Mouse (Mus musculus): ENCODE results near the gene Igsf11. TPM values are rescaled to one million over a fixed set of nuclear protein-coding genes. Genes with fewer than 3 reads are reported as not detected.

Gene Igsf11
- polyA plus RNA-seq, 1 experiment from 2014 or later: 2.0 TPM

DNA sequence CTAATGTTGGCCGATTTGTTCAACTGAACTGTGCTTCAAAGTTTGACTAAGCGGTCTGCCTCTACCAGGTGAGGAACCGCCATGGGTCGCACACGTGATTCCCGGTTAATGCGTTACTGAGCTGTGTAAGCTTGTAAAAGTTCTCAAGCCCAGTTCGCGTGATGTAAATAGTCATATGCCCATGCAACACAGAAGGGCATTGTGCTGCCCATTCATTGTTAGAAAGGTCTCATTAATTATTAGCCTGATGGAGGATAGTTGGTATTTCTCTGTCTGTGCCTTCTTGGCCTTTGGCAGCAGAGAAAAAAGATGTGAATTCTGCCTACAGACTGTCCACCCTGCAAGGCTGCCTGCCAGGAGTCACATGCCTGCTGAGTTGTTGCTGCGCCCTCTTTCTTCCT is 53.1 kb downstream of the Igsf11 start:
- H3K4me3 ChIP-seq (ENCODE audit: low read depth, low read length): no peak overlapping the region
- H3K9me3 ChIP-seq (ENCODE audit: control insufficient read depth, low read length): no peaks in the 10 kb centered on the region
- peaks cover 32% of the 10 kb centered on the region for H3K4me1 ChIP-seq (ENCODE audit: control insufficient read depth, insufficient read depth, low read length)
- 87% methylated on average over 10 of the region's 10 CpGs for WGBS
- no peak overlapping the region for H3K9ac ChIP-seq (ENCODE audit: low read length)
- no peak overlapping the region for H3K27ac ChIP-seq (ENCODE audit: low read depth, low read length)
- ATAC-seq (ENCODE audit: low FRiP score): no peak
- DNase-seq (ENCODE audit: low spot score, missing footprints): no peak
- no peaks in the 10 kb centered on the region for H3K27me3 ChIP-seq (ENCODE audit: control insufficient read depth, insufficient read depth, low read length)
- H3K36me3 ChIP-seq (ENCODE audit: control insufficient read depth, insufficient read depth, low read length): no peaks in the 10 kb centered on the region
- H3K4me2 ChIP-seq: no peak overlapping the region

- Histone ChIP-seq H3K4me3 (ENCODE audit: low read depth, low read length) (no peak overlapping the region), H3K4me2 (no peak overlapping the region), H3K27me3 (ENCODE audit: control insufficient read depth, insufficient read depth, low read length) (no peaks in the 10 kb centered on the region), H3K36me3 (ENCODE audit: control insufficient read depth, insufficient read depth, low read length) (no peaks in the 10 kb centered on the region), H3K9ac (ENCODE audit: low read length) (no peak overlapping the region), H3K4me1 (ENCODE audit: control insufficient read depth, insufficient read depth, low read length) (peaks cover 27% of the 10 kb centered on the region), H3K9me3 (ENCODE audit: control insufficient read depth, low read length) (no peaks in the 10 kb centered on the region), H3K27ac (ENCODE audit: low read depth, low read length) (no peak overlapping the region)
- WGBS: 83% methylated on average over 7 of the region's 7 CpGs
- ATAC-seq (ENCODE audit: low FRiP score): no peak
- DNase-seq (ENCODE audit: low spot score, missing footprints): no peak
These were observed 54.0 kb downstream of the Igsf11 start for GRCm38 (mm10) chr16:38946453-38946852.

GRCm38 (mm10) chr16:38947141-38947879 is 54.8 kb downstream of the Igsf11 start:
- ATAC-seq (ENCODE audit: low FRiP score) (peak; percentile 90), DNase-seq (ENCODE audit: low spot score, missing footprints) (peak; percentile 87)
- no peaks in the 10 kb centered on the region for H3K36me3 ChIP-seq (ENCODE audit: control insufficient read depth, insufficient read depth, low read length)
- no peaks in the 10 kb centered on the region for H3K9me3 ChIP-seq (ENCODE audit: control insufficient read depth, low read length)
- peaks cover 27% of the 10 kb centered on the region for H3K4me1 ChIP-seq (ENCODE audit: control insufficient read depth, insufficient read depth, low read length)
- no peak overlapping the region for H3K4me3 ChIP-seq (ENCODE audit: low read depth, low read length)
- H3K9ac ChIP-seq (ENCODE audit: low read length): no peak overlapping the region
- 57% methylated on average over 7 of the region's 7 CpGs for WGBS
- H3K27me3 ChIP-seq (ENCODE audit: control insufficient read depth, insufficient read depth, low read length): no peaks in the 10 kb centered on the region
- peak overlapping the region; percentile 44; the same call in 1 of the 2 replicates for H3K27ac ChIP-seq (ENCODE audit: low read depth, low read length)
- H3K4me2 ChIP-seq: no peak overlapping the region

GRCm38 (mm10) chr16:38948441-38948840 is 56.0 kb downstream of the Igsf11 start:
- DNase-seq (ENCODE audit: low spot score, missing footprints) (no peak), ATAC-seq (ENCODE audit: low FRiP score) (no peak)
- H3K4me3 ChIP-seq (ENCODE audit: low read depth, low read length): no peak overlapping the region
- WGBS: 86% methylated on average over 5 of the region's 5 CpGs
- H3K9ac ChIP-seq (ENCODE audit: low read length): no peak overlapping the region
- no peak overlapping the region for H3K27ac ChIP-seq (ENCODE audit: low read depth, low read length)
- peaks cover 27% of the 10 kb centered on the region for H3K4me1 ChIP-seq (ENCODE audit: control insufficient read depth, insufficient read depth, low read length)
- H3K27me3 ChIP-seq (ENCODE audit: control insufficient read depth, insufficient read depth, low read length): no peaks in the 10 kb centered on the region
- H3K4me2 ChIP-seq: no peak overlapping the region
- H3K9me3 ChIP-seq (ENCODE audit: control insufficient read depth, low read length): no peaks in the 10 kb centered on the region
- no peaks in the 10 kb centered on the region for H3K36me3 ChIP-seq (ENCODE audit: control insufficient read depth, insufficient read depth, low read length)

DNA sequence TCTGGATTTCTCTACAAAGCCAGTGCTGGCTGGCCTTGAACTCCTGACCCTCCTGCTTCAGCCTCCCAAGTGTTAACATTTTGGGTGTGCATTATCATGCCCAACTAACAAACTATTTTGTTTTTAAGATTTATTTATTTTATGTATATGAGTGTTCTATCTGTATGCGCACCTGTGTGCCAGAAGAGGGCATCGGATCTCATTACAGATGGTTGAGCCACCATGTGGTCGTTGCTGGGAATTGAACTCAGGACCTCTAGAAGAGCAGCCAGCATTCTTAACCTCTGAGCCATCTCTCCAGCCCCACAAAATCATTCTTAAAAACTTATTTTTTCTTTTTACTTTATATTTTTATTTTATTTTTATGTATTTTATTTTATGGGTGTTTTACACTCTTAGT is 60.4 kb downstream of the Igsf11 start:
- Histone ChIP-seq H3K27me3 (ENCODE audit: control insufficient read depth, insufficient read depth, low read length) (no peaks in the 10 kb centered on the region), H3K27ac (ENCODE audit: low read depth, low read length) (no peak overlapping the region), H3K9me3 (ENCODE audit: control insufficient read depth, low read length) (no peaks in the 10 kb centered on the region), H3K4me2 (no peak overlapping the region), H3K36me3 (ENCODE audit: control insufficient read depth, insufficient read depth, low read length) (no peaks in the 10 kb centered on the region), H3K4me1 (ENCODE audit: control insufficient read depth, insufficient read depth, low read length) (no peaks in the 10 kb centered on the region), H3K9ac (ENCODE audit: low read length) (no peak overlapping the region), H3K4me3 (ENCODE audit: low read depth, low read length) (no peak overlapping the region)
- no peak for DNase-seq (ENCODE audit: low spot score, missing footprints)
- no peak for ATAC-seq (ENCODE audit: low FRiP score)
- WGBS: 92% methylated on average over 3 of the region's 3 CpGs

DNA sequence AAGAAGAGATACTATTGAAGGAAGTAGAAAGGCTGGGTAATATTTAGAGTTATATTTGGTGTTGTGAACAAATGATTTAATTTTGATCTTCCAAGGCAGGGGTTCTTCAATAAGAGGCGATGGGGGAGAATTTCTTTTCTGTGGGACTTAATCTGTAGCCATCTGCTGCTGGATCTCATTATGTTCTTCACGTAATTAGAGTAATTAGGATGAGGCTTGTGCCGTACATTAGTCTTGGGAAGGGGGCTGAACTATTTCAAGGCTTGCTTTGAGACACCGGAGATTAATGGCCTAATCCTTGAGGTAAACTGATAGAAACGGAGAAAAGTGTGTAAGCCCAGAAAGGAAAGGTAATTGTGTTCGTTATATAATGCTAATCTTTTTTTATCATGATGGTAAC is 61.4 kb downstream of the Igsf11 start:
- Histone ChIP-seq H3K9ac (ENCODE audit: low read length) (no peak overlapping the region), H3K4me2 (no peak overlapping the region), H3K9me3 (ENCODE audit: control insufficient read depth, low read length) (no peaks in the 10 kb centered on the region), H3K36me3 (ENCODE audit: control insufficient read depth, insufficient read depth, low read length) (no peaks in the 10 kb centered on the region), H3K27ac (ENCODE audit: low read depth, low read length) (no peak overlapping the region), H3K4me1 (ENCODE audit: control insufficient read depth, insufficient read depth, low read length) (no peaks in the 10 kb centered on the region), H3K4me3 (ENCODE audit: low read depth, low read length) (no peak overlapping the region), H3K27me3 (ENCODE audit: control insufficient read depth, insufficient read depth, low read length) (no peaks in the 10 kb centered on the region)
- ATAC-seq (ENCODE audit: low FRiP score): no peak
- 76% methylated on average over 6 of the region's 6 CpGs for WGBS
- no peak for DNase-seq (ENCODE audit: low spot score, missing footprints)

DNA sequence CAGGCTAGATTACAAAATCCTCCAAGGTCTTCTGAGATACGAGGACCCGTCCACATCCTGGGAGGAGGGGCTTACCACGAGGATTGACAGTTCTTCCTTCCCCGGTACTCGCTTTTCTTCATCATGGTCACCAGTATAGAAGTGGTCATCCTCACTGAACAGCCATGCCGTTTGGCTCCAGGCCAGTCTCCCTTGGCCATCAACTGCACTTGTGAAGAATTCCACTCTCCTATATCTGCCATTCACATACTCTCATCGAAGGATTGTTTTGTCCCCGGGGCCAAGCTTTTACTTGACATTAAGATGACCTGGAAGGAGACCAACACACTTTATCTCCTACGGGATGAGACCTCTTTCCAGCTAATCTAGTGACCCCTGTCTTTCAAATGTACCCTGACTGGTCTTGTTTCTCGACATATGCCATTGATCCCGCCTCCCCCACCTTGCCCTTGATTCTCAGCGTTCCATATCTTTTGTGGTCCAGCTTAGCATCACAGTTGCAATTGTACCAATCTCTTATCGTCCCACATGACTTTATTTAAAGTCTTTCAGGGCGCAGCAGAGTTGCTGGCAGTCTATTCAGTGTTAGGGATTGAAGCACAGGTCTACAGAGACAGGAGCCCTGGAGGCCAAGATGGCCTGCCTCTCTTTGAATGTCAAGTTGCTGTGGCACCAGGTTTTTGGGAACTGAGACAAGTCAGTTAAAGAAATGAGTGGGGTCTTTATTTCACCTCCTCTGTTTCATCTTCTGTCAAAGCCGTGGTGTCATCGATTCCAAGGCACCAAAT is 62.2 kb downstream of the Igsf11 start:
- Histone ChIP-seq H3K4me1 (ENCODE audit: control insufficient read depth, insufficient read depth, low read length) (no peaks in the 10 kb centered on the region), H3K4me2 (no peak overlapping the region), H3K9ac (ENCODE audit: low read length) (no peak overlapping the region), H3K4me3 (ENCODE audit: low read depth, low read length) (no peak overlapping the region), H3K9me3 (ENCODE audit: control insufficient read depth, low read length) (no peaks in the 10 kb centered on the region), H3K27ac (ENCODE audit: low read depth, low read length) (no peak overlapping the region), H3K27me3 (ENCODE audit: control insufficient read depth, insufficient read depth, low read length) (no peaks in the 10 kb centered on the region), H3K36me3 (ENCODE audit: control insufficient read depth, insufficient read depth, low read length) (no peaks in the 10 kb centered on the region)
- 88% methylated on average over 16 of the region's 16 CpGs for WGBS
- no peak for DNase-seq (ENCODE audit: low spot score, missing footprints)
- ATAC-seq (ENCODE audit: low FRiP score): no peak

DNA sequence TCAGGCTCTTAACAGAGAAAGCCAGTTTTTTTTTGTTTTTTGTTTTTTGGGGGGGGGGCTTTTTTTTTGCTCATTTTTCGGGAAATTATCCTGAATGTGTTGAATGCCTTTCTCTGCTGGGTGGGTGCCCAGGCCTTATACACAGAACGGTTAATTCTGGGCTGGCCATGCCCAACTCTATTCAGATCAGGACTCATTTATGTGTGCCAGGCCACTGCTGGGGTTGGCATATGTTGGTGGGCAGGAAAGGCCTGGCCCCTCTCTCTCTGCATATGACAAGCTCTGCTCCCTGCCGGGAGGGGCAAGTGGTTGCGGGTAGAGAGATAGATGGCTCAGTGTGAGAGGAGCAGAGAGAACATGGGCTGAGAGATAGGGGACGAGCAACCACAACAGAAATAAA is 62.8 kb downstream of the Igsf11 start:
- DNase-seq (ENCODE audit: low spot score, missing footprints) (no peak), ATAC-seq (ENCODE audit: low FRiP score) (no peak)
- Histone ChIP-seq H3K36me3 (ENCODE audit: control insufficient read depth, insufficient read depth, low read length) (no peaks in the 10 kb centered on the region), H3K4me2 (no peak overlapping the region), H3K9me3 (ENCODE audit: control insufficient read depth, low read length) (no peaks in the 10 kb centered on the region), H3K27me3 (ENCODE audit: control insufficient read depth, insufficient read depth, low read length) (no peaks in the 10 kb centered on the region), H3K9ac (ENCODE audit: low read length) (no peak overlapping the region), H3K4me3 (ENCODE audit: low read depth, low read length) (no peak overlapping the region), H3K4me1 (ENCODE audit: control insufficient read depth, insufficient read depth, low read length) (no peaks in the 10 kb centered on the region), H3K27ac (ENCODE audit: low read depth, low read length) (no peak overlapping the region)
- 90% methylated on average over 5 of the region's 5 CpGs for WGBS

DNA sequence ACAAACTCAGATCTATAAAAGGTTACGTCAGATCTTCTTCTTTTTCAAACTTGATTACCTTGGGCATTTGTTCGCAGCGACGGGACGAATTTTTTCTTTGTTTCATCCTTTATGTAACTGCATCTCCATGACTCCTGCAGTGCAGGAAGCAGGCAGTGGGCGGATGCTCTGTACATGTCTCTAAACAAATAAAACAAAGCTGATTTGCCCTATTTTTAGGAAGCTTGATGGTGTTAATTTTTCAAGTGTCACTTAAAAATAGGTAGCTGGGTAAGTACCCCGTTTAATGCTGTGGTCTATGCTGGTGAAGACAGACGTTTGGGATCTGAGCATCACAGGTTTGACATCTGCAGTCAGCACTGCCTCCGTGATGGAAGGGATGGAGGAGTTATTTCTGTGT is 66.3 kb downstream of the Igsf11 start:
- no peaks in the 10 kb centered on the region for H3K27me3 ChIP-seq (ENCODE audit: control insufficient read depth, insufficient read depth, low read length)
- no peak overlapping the region for H3K27ac ChIP-seq (ENCODE audit: low read depth, low read length)
- H3K9ac ChIP-seq (ENCODE audit: low read length): no peak overlapping the region
- no peaks in the 10 kb centered on the region for H3K4me1 ChIP-seq (ENCODE audit: control insufficient read depth, insufficient read depth, low read length)
- WGBS: 76% methylated on average over 9 of the region's 9 CpGs
- DNase-seq (ENCODE audit: low spot score, missing footprints) (no peak), ATAC-seq (ENCODE audit: low FRiP score) (no peak)
- no peak overlapping the region for H3K4me3 ChIP-seq (ENCODE audit: low read depth, low read length)
- H3K36me3 ChIP-seq (ENCODE audit: control insufficient read depth, insufficient read depth, low read length): no peaks in the 10 kb centered on the region
- H3K4me2 ChIP-seq: no peak overlapping the region
- no peaks in the 10 kb centered on the region for H3K9me3 ChIP-seq (ENCODE audit: control insufficient read depth, low read length)

All from midbrain, embryonic 11.5 days (tissue).